Mouse (Mus musculus) thymus, postnatal 4 days (tissue): ENCODE data around the gene Coro7.
"Not testable (repeated sequence)": the region's sequence is repeated elsewhere in the genome, so short reads cannot be mapped to it uniquely, and the experiment has no call there.

ENCODE experiments used
- DNase-seq: peaks from one replicate; pipeline ENCODE4 v3.0.0; 2021

Gene Coro7

DNA sequence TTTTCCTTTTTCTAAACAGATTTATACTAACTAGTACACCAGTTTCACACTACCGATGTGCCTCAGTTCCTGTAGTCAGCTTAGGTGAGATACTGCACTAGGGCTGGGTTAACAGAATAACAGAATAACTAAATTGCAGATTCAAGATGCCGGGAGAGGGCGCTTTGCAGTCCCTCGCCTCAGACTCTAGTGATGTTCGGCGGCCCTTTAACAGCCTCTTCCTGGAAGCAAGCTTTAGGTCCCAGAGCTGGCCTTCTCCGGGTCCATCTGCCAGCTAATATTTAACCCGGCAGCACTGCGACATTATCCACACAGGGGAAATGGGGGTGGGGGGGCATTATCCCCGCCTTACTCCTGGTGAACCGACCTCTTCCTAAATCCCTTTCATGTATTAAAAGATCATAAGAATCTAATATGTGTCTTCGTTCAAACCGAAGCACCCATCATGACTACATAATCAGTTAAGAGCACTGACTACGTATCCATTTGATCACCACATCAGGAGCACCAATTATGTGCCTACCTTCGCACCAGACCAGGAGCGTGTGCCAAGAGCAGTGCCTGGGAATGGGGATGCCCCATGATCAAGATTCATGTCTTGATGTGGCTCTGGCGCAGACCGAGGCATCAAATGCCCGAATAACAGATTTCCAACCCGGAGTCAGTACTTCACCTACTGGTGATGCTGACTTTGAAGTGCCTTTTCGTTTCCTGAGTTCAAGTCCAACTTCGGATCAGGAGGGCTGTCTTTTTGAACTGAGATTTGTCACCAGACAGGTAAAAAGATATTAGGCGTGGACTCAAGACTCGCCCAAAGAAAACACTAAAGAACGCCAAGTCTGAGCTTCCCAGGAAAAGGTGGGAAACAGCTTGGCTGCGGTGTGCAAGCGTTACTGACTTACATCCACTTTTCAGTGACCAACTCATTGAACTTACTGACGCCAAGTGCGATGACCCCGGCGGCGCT is 86.4 kb downstream of the Coro7 start:
- peak; percentile 73 for DNase-seq

DNA sequence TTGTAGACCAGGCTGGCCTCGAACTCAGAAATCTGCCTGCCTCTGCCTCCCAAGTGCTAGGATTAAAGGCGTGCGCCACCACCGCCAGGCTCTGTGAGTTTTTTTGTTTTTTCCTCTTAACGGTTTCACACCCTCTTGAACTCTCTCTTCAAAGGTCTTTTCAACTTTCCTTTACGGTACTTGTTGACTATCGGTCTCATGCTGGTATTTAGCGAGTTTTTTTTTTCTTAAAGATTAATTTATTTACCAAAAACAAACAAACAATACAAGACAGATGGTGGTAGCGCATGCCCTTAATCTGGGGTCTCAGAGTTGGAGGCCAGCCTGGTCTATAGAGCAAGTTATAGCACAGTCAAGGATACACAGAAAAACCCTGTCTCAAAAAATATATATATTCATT is 89.3 kb downstream of the Coro7 start:
- DNase-seq: no peak

DNA sequence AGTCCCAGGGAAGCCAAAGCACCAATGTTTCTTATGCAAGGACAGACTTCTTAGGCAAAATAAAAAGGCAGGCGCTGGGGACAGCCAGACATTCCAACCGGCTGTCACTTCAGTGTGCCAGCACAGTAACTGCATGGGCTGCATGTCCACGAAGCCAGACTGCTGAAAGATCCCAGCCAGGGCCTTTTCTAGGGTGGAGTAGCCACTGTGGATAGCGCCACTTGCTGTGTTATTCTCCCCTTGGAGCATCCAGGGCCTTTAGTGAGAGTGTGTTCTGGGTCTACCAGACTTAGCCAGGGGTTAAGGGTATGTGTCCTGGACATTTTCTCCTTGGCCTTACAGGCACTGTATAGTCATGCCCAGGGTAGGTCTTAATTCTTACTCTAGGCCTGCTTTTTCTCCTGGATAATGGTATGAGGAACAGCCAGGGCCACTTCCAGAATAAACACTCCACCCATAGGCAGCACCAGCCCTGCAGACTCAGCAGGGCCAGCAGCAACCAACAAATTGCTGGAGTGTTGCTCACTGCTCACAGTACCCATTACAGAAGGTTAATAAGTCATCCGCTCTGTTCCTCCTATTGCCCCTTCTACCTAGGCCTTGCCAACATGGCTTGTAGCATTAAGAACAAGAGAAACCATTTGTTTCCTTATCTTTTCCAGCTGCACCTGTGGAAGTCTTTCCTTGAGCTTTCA is 91.9 kb downstream of the Coro7 start:
- no peak for DNase-seq

DNA sequence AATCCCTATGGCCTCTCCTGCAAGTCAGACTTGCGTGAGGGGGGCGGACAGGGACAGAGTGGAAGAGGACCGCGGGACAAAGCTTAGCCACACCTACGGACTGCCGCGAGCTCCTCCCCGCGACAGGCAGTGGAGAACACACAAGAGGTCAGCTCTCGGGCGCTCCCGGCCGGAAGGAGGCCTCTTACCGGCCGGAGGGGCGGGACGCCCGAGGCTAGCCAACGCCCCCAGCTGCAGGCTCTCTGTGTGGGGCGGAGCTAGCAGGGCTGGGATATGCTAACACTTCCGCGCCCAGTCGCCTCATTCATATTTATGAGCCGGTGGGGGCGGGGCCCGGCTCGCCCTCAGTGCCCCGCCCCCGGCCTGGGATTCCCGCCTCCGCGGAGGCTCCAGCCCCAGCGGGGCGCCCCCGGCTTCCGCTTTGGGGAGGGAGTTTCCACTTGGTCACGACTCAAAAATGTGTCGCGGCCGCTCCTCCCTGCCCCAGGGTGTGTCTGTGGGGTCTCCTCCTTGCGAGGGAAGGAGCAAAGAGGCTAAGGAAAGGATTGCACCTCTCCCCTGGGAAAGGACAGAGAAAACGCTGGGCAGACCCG is 93.0 kb downstream of the Coro7 start:
- DNase-seq: peak; percentile 98

DNA sequence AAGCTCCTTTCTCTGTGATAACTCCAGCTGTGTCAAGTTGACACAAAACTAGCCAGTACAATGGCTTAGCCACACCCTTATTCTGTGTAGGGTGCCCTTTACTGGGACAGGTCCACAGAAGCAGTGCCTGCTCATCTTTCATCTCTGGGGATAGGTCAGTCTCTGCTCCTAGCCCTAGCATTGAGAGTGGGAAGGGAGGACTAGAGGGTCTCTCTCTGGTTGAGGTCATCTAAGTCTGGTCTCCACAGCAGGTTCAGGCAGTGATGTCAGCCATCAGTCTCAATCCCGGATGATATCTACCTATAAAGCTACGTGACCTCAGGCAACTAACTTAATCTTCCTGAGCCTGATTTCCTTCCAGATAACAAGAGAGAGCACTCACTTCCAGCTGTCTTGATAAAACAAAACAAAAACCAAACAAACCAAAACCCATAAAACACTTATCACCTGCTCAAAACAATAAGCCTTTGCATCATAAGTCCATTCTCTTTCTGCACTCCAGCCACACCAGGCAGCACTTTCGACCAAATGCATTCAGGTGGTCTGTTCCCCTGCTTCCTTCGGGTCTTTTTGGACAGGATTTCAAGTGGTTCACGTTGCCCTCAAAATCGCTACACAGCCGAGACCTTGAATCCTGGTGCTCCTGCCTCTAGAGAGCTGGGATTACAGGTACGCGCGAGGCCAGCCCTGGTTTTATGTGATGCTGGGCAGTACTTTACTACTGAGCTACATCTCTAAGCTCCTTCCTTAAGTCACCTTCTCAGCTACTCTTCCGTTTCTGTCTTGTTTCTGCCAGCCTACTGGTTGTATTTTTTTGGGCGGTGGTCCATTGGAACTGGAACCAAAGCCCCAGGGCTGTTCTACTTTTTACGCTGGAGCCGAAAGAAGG is 93.7 kb downstream of the Coro7 start:
- no peak for DNase-seq

DNA sequence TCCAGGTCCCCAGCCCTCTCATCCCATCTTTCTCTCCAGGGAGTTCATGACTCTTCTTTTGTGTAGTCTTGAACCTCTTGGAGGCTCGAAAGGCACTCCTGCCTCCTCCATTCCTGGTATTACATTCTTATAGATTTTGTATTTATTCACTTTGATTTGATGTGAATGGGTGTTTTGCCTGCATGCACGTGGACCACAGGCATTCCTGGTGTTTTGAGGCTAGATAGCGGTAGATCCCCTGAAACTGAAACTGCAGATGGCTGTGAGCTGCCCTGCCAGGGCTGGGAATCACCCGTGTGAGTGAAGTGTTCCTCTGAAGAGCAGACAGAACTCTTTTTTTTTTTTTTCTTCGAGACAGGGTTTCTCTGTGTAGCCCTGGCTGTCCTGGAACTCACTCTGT is 95.1 kb downstream of the Coro7 start:
- DNase-seq: no peak

DNA sequence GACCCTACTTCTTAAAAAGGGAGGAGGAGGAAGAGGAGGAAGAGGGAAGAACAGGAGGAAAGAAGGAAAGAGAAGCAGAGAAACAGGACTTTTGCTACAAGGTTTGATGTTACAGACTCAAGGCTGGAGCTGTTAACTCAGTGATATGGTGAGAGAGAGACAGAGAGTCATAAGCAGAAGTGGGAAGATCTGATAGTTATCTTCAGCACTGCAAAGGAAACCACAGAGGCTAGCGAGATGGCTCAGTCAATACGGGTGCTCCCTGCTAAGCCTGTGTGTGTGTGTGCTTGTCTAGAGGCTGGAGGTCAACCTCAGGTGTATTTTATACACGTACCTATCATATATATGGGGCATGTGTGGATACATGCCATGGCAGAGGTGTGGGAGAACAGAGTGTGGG is 95.8 kb downstream of the Coro7 start:
- no peak for DNase-seq

DNA sequence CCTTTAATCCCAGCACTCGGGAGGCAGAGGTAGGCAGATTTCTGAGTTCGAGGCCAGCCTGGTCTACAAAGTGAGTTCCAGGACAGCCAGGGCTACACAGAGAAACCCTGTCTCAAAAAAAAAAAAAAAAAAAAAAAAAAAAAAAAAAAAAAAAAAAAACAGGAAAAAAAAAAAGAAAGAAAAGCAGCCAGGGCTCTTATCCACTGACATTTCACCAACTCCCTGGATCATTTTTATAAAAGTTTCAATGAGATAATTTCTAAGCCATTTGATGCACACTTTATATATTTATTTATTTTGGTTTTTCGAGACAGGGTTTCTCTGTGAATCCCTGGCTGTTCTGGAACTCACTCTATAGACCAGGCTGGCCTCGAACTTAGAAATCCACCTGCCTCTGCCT is 98.4 kb downstream of the Coro7 start:
- DNase-seq: not testable (repeated sequence)

DNA sequence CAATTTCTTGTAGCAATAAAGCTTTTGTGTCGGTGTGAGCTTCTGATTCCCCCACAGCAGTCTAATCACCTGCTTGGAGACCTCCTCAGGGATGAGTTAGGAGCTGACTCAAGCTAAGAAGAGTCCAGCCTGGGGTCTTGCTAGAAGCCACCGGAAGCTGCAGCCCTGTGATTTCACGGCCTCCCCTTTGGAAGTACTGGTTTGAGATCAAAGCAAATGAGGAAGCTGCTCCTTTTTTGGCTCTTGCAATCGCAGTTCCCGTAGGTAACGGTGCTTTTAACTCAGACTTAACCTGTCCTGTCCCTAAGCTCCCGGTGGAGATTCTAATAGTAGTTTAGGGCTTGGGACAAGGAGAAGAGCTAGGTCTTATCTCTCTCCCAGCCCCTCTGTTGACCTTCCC is 100.9 kb downstream of the Coro7 start:
- DNase-seq: no peak

DNA sequence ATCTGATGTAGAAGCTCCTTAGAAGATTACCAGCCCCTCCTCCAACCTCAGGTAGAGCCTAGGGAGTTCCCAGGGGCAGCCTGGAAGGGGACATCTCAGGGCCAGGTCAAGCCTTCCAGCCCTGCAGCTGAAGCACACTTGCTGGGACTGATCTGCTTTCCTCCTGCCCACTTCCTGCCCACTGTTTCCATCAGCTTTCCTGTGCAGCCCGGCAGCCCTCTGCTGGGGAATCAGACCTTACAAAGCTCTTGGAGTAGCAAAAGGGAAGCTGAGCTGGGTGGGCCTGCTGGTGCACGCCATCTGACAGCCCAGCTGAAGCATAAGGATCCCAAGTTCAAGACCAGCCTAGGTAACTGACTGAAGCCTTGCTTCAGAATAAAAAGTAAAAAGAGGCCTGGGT is 102.7 kb downstream of the Coro7 start:
- DNase-seq: peak; percentile 35
